Mouse (Mus musculus): ENCODE results near the gene Man1a. TPM values are rescaled to one million over a fixed set of nuclear protein-coding genes. Genes with fewer than 3 reads are reported as not detected.
A peak's percentile ranks its signal among the peaks of the same experiment; 100 is the strongest.

Man1a gene
- total RNA-seq, 2 experiments from 2014 or later, result 25.1 to 29.9 TPM

DNA sequence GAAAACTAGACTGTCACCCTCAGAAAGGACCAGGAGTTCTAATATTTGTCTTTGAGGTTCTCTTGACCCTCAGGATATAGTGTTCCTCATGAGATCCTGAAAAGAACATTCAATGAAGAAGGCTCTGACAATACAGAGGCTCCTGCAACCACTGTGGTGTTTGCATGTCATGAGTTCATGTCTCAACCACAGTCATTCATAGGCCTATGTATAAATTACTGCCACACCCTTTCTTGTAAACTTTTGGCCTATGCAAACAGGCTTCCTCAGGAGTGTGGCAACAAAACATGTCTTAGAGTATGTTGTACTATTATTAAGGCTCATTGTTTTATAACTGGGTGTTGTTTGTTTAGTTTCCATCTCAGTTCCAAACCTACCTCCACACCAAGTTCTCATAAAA, 9.7 kb downstream of the Man1a start:
- intact Hi-C loops (cut with DNase I), result no loop called here
- DNase-seq (ENCODE audit: low spot score in 2 of 2), result no peak

DNA sequence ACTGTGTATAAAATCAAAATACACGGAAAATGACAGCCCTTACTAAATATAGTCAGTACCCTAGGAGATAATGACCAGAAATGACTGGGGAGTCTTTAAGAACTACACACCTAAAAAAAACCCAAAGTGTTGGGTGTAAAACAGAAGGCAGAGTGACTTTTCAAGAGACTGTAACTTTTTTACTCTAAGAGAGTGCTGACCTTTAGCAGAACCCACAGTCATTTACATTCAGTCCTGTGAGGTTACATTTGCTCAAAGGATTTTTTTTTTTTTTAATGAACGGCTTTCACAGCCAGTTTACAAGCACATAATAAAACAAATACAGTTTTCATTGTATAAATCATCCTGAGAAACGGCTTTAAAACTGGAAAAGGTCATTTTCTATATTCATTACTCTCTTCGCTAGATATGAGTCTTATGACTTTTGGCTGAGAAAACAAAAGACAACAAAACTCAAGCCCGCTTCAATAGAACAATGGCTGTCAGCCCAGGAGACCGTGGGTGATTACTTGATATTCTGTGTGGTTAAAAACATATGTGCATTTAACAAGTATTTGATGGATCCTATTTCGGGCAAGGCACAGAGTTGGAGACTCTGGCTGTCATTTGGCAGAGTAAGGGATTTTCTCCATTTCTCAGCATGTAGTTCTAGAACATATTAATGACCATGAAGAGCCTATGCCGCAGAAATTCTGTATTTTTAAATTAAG, 12.7 kb downstream of the Man1a start:
- no peak for DNase-seq (ENCODE audit: low spot score in 2 of 2)
- intact Hi-C loops (cut with DNase I), result no loop called here

DNA sequence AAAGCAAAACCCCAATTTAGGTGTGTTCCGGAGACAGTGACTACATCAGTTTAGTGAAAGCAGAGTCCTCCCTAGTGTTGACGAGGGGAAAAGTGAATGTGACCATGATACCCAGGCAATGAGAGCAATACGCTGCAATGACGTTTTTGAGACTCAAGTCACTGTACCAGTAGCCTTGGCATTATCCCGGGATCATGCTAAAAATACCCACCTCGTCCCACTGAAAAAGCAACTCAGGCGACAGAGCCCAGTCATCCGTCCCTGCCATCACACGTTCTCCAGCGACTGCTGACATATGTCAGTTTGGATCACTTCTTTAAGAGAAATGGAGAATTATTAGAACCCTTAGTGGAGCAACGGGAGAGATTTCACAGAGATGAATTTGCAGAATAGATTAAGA, 13.6 kb downstream of the Man1a start:
- intact Hi-C loops (cut with DNase I), result no loop called here
- DNase-seq (ENCODE audit: low spot score in 2 of 2), result no peak

DNA sequence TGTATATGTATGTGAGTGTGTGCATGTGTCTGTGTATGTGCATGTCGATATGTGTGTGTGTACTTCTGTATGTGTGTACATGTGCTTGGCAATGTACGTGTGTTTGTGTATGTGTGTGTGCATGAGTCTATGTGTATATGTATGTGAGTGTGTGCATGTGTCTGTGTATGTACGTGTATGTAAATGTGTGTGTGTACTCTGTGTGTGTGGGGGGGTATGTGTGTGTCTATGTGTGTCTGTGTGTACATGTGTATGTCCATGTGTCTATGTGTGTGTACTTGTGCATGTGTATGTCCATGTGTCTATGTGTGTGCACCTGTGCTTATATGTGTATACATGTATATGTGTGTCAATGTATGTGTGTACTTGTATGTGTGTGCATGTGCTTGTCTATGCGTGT, 15.2 kb downstream of the Man1a start:
- DNase-seq (ENCODE audit: low spot score in 2 of 2), result no peak
- intact Hi-C loops (cut with DNase I), result no loop called here

DNA sequence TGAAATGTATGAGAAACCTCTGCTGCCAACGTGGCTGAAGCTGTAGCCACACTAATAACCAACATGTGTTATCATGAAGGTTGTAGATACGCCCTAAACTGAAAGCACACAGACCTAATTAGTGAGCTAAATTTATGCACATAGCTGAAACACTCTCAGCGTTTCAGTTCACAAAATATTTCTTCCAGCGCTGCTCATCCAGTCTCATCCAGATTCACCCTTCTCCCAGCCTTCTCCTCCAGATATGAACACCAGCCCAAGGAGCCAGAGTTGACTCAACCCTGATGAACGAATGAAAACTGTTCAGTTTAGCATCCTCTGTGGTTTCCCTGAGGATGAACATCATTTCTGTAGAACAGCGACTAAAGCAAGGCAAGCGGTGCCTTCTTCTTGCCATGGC, 15.8 kb downstream of the Man1a start:
- DNase-seq (ENCODE audit: low spot score in 2 of 2), result no peak
- intact Hi-C loops (cut with DNase I), result no loop called here

DNA sequence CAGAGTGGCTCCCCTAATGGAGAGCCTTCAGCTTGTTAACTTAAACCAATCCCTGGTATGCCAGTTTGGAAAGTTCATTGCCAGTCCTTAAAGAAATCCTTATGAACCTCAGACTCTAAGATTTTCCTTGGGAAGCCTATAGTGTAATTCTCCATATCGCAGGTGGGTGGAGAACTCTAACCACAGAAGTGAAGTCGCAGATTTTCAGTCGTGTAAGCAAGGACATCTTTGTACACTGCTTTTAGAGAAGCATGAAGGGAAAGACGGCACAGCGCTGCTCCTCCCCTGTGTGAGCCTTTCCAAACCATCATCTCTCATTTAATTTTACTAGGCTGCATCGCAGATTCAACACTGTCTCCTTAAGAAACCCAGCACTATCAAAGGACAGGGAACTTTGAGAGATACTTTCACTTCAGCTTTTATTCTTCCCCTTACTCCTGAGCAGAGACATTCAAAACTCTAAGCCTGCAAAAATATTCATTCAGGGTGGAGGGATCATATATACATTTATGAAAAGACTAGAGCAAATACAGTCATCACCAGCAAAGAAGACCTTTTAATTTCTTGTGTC, 16.6 kb downstream of the Man1a start:
- intact Hi-C loops (cut with DNase I), result no loop called here
- DNase-seq (ENCODE audit: low spot score in 2 of 2), result no peak

DNA sequence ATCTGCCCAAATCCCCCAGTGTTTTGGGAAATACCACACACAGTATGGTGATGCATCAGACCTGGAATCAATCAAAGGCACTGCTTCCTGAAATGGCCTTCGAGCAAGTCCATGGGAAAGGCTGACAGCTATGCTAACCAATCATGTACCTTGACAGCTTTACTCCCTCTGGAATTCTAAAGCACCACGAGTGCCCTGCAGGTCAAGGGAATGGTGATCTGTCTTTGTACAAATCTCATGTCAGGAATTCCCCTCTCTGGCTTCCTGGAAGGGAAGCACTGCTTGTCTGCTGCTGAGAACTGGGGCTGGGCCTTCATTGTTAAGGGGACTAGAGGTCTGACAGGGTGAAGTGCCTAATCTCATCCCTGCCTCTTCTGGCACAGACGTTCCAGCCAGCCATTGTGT, 17.3 kb downstream of the Man1a start:
- DNase-seq (ENCODE audit: low spot score in 2 of 2), result no peak
- intact Hi-C loops (cut with DNase I), result no loop called here

DNA sequence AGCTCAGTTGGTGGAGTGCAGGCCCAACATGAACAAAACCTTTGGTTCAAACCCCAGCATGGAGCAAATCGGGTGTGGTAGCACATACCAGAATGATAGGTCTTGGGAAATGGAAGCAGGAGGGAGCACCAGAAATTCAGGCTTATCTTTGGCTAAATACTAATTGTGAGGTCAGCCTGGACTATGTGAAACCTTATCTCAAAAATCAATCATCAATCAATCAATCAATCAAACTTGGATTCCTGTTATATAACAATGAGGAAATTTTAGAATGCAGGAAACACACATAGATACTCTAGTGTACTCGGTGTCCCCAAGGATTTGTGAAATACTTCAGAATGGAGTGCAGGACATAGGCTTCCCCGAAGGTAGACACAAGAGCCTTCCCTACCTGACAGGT, 17.8 kb downstream of the Man1a start:
- no peak for DNase-seq (ENCODE audit: low spot score in 2 of 2)
- intact Hi-C loops (cut with DNase I), result no loop called here

DNA sequence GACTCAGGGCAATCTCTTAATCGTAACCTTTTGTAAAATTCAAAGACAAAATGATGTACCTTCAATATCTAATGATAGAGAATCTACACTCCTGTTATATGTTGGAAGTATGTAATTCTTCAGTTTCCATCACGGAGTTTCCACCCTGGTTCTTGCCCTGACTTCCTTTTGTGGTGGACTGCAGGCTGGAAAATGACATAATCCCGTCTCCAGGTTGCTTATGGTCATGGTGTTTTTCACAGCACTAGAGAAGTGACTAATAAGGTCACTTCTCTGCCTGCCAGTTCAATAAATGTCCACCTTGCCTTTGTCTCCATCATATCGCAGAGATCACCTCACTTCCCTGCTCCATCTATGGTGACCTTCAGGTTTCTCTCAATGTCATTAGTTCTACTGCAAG, 22.2 kb downstream of the Man1a start:
- no peak for DNase-seq (ENCODE audit: low spot score in 2 of 2)
- intact Hi-C loops (cut with DNase I), result no loop called here

DNA sequence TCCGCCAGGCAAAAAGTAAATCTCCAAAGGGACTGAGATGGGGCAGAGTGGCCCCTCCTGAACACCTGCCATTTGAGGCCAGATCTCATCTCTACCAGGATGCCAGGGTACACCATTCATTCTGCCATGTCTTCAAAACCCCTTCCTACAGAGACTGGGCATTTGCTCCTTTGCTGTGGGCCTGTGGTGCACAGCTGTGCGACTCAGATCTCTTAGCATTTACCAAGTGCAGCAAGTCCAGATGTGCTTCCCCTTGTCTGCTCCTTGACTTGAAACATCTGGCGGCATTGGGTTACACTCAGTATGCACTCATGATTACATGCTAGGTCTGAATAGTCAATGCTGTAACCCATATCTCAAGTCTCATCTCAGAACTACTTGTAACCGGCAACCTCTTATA, 28.5 kb downstream of the Man1a start:
- intact Hi-C loops (cut with DNase I), result no loop called here
- no peak for DNase-seq (ENCODE audit: low spot score in 2 of 2)

DNA sequence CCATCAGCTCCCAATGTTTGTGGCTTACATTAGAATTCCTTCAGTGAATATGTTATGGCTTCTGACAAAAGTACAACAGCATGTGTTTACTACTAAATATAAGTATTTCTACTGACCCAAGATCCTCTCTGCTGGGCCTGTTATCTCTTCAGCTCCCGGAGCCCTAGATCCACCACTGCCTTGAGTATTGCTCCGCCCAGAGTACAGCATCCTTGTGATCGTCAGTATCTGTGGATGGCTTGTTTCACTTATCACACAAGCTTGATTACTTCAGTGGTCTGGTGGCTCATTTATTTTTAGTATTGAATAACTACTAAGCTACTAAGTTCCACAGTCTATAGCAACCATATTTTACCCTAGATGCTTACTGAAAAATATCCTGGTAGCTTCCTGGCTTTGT, 33.1 kb downstream of the Man1a start:
- intact Hi-C loops (cut with DNase I), result no loop called here

DNA sequence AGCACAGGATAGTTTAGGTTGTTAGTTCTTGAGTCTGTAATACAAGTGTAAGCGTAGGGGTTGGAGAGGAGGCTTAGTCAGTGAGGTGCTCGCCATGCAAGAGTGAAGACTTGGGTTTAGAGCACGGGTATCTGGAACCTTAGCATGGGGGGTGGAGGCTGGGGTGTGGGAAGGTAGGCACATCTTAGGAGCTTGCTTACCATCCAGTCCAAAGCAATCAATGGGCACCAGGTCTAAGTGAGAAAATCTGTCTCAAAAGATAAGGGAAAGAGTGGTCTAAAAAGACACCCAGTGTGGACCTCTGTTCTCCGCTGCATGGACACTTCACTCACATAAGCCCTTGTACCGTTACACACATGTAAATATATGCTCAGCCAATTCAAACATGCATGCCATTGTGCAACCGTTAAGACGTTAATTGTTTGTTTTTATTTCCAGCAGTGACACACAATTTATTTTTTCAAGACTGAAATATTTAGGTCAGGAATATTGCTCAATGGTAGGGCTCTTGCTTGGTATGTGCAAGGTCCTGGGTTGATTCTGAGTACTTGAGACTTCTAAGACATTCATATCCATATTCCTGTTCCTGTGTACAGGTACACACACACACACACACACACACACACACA, 34.1 kb downstream of the Man1a start:
- no peak for DNase-seq (ENCODE audit: low spot score in 2 of 2)
- intact Hi-C loops (cut with DNase I), result no loop called here

More for the DNA sequence above, 33.1 kb downstream of the Man1a start:
- no peak for DNase-seq (ENCODE audit: low spot score in 2 of 2)

DNA sequence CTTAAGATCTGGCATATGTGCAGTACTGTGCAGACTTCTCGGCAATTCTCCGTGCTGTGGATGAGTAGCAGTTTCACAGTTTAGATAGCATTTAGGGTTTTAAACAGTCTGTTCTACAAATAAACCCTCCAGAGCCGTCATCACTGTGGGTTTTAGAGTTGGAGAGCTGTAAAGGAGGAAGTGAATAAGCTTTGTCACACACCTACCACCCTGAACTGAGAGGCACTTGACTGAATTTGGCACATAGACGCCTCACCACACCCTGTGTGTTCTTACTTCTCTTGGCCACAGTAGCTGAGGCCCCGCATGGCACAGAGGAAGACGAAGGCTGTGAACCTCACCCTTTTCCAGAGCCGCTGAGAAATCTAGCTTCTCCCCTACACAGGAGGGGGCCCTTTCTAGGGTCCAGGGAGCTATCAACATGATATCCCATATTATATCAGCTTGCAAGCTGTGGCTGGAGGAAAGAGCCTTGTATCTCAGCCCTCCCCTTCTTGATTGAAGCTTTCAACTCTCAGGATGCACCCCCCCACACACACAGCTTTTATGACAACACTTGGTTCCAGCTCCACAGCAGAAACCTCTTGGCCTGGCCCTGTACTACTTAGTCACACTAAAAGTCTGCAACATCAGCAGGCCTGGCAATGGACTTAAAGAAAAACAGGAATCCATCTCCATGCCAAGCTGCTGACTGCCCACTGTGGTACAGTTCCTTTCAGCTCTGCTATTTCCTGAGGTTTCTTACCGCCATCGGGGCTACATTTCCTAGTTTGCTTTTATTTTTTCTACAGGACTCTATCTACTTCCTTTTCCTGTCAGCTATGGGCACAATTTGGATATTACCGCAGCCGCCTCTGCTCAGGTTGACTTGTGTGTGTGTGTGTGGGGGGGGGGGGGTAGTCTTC, 35.9 kb downstream of the Man1a start:
- intact Hi-C loops (cut with DNase I), result no loop called here
- DNase-seq (ENCODE audit: low spot score in 2 of 2), result peak; percentile 59 to 66

DNA sequence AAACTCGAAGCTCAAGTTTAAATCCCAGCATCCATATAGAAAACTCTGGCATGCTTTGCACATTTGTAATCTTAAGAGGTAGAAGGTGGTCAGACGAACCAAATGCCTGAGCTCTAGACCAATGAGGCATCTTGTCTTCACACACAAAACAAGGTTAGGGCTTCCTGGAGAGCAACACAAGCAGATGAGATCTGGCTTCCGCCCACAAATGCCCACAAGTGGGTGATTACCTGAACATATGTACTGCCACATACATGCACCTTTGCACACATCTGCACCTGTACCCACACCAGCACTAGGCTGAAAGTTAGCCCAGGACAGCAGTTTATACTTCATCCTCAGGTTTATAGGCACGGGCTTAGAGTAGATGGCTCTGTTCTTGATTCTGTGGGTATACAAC, 36.7 kb downstream of the Man1a start:
- intact Hi-C loops (cut with DNase I), result no loop called here
- DNase-seq (ENCODE audit: low spot score in 2 of 2), result no peak

DNA sequence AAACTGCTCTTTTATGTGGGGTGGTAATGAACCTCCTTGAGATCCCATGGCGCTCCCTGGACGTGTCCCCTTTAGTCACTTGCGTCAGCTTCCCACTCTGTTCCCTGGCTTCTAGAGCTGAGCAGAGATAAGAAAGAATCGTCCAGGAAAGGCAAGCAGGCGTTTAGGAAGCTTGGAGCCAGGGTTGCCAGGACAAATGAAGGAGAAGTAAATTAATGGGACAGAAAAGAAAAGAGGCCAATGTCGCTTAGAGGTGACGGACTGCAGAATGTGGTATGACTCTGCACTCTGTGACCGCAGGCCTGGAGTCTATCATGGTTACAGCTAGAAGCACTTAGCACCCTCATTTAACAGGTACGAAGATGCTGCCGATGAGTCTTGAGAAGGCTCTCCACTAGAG, 37.7 kb downstream of the Man1a start:
- intact Hi-C loops (cut with DNase I), result no loop called here
- DNase-seq (ENCODE audit: low spot score in 2 of 2), result no peak

DNA sequence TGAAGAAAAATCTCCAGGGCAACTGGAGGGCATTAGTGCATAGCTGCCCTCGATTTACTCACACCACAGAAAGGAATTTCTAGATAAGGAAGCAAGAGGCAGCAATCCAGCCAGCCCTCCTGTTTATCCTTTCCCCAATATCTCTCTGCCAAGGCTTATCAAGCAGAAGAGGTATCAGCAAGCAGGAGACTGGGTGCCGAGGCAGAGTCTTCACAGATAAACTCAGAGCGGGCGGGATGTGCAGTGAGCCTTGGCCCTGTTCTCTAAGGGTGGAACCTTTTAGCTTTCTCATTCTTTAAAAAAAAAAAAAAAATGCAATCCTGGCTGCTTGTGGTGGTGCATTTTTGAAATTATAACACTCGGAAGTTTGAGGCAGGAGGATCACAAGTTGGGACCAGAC, 38.2 kb downstream of the Man1a start:
- intact Hi-C loops (cut with DNase I), result no loop called here
- DNase-seq (ENCODE audit: low spot score in 2 of 2), result no peak

DNA sequence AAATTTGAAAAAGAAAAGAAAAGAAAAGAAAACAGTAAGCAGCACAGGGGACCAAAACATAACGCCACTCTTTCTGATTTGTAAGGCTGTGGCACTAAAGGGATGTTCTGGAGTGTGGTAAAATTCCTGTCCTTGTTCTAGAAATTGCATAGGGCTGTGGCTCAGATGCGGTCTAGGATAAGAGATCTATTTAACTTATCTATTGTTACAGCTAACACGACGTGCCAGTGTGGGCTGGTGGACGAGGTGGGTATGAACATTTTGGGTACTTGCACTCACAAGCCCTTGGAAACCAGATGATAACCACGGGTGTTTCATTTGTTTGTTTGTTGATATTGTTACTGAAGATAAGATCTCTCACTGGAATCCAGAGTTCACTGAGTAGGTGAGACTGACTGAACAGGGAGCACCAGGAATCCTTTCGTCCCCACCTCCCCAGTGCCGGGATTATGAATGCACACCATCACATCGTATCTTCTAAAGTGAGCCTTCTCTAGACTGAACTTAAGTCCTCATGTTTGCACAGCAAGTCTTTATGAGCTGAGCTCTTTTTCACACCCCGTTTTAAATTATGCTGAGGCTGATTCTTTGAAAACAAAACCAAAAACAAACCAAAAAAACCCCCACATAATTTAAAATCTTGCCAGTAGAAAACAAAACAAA, 38.9 kb downstream of the Man1a start:
- intact Hi-C loops (cut with DNase I), result no loop called here
- no peak for DNase-seq (ENCODE audit: low spot score in 2 of 2)

DNA sequence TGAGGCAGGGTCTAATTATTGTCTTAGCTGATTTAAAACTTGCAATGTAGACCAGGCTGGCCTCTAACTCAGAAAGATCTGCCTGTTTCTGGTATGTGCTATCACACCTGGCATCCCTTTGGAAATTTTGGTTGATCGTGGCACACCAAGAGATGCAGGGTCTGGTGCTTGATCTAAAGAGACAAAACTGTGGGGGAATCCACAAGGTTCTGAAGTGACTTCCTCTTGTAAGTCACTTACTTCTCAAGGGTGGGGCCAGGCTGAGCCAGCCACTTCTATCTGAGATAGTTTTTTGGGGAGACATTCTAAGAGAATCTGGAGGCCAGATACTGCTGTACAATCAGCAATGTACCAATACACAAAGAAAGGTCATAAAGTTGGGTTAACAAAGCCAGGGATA, 40.8 kb downstream of the Man1a start:
- DNase-seq (ENCODE audit: low spot score in 2 of 2), result no peak
- intact Hi-C loops (cut with DNase I), result no loop called here

DNA sequence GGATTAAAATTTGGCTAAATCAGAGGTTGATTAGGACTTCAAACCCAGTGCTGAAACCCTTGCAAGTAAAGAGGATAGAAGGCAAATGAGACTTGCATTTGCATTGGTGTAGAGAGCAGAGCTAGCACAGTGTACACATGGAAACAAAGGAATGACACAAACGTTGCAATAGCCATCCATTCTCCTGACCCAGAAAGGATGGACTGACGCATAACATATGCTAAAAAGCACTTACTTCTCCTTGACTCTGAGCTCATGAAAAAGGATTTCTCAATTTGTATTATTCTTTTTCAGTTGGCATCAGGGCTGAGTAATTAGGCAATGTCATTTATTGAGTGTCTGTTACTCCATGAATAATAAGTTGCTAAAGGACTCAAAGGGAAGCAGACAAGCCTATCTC, 41.6 kb downstream of the Man1a start:
- intact Hi-C loops (cut with DNase I), result no loop called here
- no peak for DNase-seq (ENCODE audit: low spot score in 2 of 2)
